Mouse (Mus musculus): ENCODE data around the gene Mpl. TPM values are rescaled to one million over a fixed set of nuclear protein-coding genes. Genes with fewer than 3 reads are reported as not detected.

The Mpl gene
- polyA plus RNA-seq (2015; fragmentation: Nextera tagmentation; extraction: Ambion mirVana): 0.11 TPM in 1 of 2 replicates, not detected in the other

DNA sequence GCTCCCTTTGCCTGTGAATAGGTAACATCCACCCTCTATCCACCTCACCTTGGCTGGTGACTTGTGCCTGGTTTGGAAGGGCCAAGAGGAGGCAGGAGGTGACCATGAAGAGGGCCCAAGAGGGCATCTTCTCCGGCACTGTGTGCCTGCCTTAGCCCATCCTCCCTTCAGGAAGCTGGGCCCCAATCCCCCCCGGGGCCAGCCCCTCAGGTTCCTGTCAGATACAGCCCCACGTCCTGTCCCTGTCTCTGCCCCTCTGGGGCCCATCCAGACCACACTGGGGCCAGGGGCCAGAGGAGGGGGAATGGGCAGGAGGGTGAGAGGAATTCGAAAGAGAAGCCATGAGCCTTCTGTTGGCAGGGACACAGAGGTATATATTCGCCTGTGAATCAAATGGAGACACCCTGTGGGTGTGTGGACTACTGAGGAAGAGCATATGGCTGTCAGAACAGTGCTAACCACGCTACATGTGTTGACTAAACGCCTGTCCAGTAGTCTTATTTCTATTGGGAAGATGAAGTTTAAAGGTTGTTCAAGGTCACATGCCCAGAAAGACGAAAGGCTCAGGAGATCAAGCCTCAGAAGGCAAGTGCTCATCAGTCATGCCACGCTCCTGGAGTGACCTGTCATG lies at the start of gene Mpl:
Mpl (minus strand) TSS at position 169 of the 631 bp plus-strand sequence.
- Histone ChIP-seq H3K27me3 (ENCODE audit: control insufficient read depth, insufficient read depth, low read depth, low read length) (no peaks in the 10 kb centered on the region), H3K4me2 (ENCODE audit: low read length) (no peak within 1 kb of the TSS), H3K4me1 (ENCODE audit: control insufficient read depth, insufficient read depth, low read length) (no peaks in the 10 kb centered on the region), H3K27ac (ENCODE audit: low read length) (no peak within 1 kb of the TSS), H3K9ac (ENCODE audit: low read depth, low read length) (no peak within 1 kb of the TSS), H3K4me3 (ENCODE audit: low read depth, low read length) (no peak within 1 kb of the TSS), H3K36me3 (ENCODE audit: control insufficient read depth, insufficient read depth, low read length) (no peaks in the 10 kb centered on the region), H3K9me3 (replicated peaks; ENCODE audit: control insufficient read depth, low read length, poor library complexity, severe bottlenecking) (no peaks in the 10 kb centered on the region)
- no peak for ATAC-seq
- WGBS: 74% methylated on average over 9 of the region's 9 CpGs

GRCm38 (mm10) chr4:118505551-118505950 lies 48.2 kb upstream of the Mpl start:
- WGBS: 70% methylated on average over 3 of the region's 3 CpGs
- no peak overlapping the region for H3K27ac ChIP-seq (ENCODE audit: low read length)
- H3K4me3 ChIP-seq (ENCODE audit: low read depth, low read length): no peak overlapping the region
- H3K9me3 ChIP-seq (replicated peaks; ENCODE audit: control insufficient read depth, low read length, poor library complexity, severe bottlenecking): no peaks in the 10 kb centered on the region
- H3K9ac ChIP-seq (ENCODE audit: low read depth, low read length): no peak overlapping the region
- no peaks in the 10 kb centered on the region for H3K27me3 ChIP-seq (ENCODE audit: control insufficient read depth, insufficient read depth, low read depth, low read length)
- no peak for ATAC-seq
- H3K4me1 ChIP-seq (ENCODE audit: control insufficient read depth, insufficient read depth, low read length): no peaks in the 10 kb centered on the region
- H3K36me3 ChIP-seq (ENCODE audit: control insufficient read depth, insufficient read depth, low read length): no peaks in the 10 kb centered on the region
- no peak overlapping the region for H3K4me2 ChIP-seq (ENCODE audit: low read length)

DNA sequence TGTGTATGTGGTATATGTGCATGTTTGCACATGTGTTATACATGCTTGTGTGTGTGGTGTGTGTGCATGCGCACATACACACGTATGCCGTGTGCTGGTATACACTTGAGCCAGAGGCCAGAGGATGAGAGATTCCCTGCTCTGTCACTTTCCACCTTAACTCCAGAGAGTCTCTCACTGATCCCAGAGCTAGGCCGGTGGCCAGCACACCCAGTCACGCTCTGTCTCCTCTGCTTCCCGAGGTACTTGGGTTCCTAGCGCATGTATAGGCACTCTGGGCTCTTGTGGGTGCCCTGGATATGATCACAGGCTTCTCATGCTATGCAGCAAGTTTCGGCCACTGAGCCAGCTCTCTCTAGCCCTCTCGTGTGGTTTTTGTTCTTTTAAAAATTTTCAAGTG lies 43.5 kb upstream of the Mpl start:
- 73% methylated on average over 9 of the region's 9 CpGs for WGBS
- H3K4me1 ChIP-seq (ENCODE audit: control insufficient read depth, insufficient read depth, low read length): no peaks in the 10 kb centered on the region
- no peaks in the 10 kb centered on the region for H3K9me3 ChIP-seq (replicated peaks; ENCODE audit: control insufficient read depth, low read length, poor library complexity, severe bottlenecking)
- no peaks in the 10 kb centered on the region for H3K36me3 ChIP-seq (ENCODE audit: control insufficient read depth, insufficient read depth, low read length)
- no peak overlapping the region for H3K27ac ChIP-seq (ENCODE audit: low read length)
- H3K9ac ChIP-seq (ENCODE audit: low read depth, low read length): no peak overlapping the region
- H3K27me3 ChIP-seq (ENCODE audit: control insufficient read depth, insufficient read depth, low read depth, low read length): no peaks in the 10 kb centered on the region
- no peak overlapping the region for H3K4me2 ChIP-seq (ENCODE audit: low read length)
- no peak overlapping the region for H3K4me3 ChIP-seq (ENCODE audit: low read depth, low read length)
- no peak for ATAC-seq

DNA sequence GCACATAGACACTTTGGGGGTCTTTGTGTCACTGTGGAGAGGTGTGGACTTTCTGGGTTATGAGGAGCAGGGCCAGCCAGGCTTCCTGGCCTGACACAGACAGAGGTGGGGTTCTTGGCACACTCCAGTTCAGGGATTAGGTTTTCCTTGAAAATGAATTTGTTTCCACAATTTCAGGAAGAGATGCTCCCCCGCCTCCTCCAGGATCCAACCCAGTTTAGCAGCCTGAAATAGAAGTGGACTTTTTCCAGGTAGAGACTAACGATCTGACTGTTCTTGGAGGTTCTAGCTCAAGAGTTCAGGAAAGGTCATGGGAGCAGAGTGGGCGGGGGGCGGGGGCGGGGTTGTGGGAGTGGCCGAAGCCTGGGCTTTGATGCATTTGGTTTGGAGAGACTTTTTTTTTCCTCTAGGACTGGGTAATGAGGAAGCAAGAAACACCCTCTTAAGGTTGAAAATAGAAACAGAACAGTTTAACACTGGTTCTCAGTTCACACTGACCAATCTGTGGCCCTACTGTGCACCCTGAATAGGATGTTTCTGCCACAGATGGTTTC lies 42.9 kb upstream of the Mpl start:
- Histone ChIP-seq H3K4me3 (ENCODE audit: low read depth, low read length) (no peak overlapping the region), H3K4me2 (ENCODE audit: low read length) (no peak overlapping the region), H3K4me1 (ENCODE audit: control insufficient read depth, insufficient read depth, low read length) (no peaks in the 10 kb centered on the region), H3K9ac (ENCODE audit: low read depth, low read length) (no peak overlapping the region), H3K27ac (ENCODE audit: low read length) (no peak overlapping the region), H3K36me3 (ENCODE audit: control insufficient read depth, insufficient read depth, low read length) (no peaks in the 10 kb centered on the region), H3K9me3 (replicated peaks; ENCODE audit: control insufficient read depth, low read length, poor library complexity, severe bottlenecking) (no peaks in the 10 kb centered on the region), H3K27me3 (ENCODE audit: control insufficient read depth, insufficient read depth, low read depth, low read length) (no peaks in the 10 kb centered on the region)
- 51% methylated on average over 6 of the region's 6 CpGs for WGBS
- ATAC-seq: no peak

GRCm38 (mm10) chr4:118490461-118490860 lies 33.1 kb upstream of the Mpl start:
- ATAC-seq: no peak
- Histone ChIP-seq H3K27ac (ENCODE audit: low read length) (no peak overlapping the region), H3K27me3 (ENCODE audit: control insufficient read depth, insufficient read depth, low read depth, low read length) (no peaks in the 10 kb centered on the region), H3K36me3 (ENCODE audit: control insufficient read depth, insufficient read depth, low read length) (no peaks in the 10 kb centered on the region), H3K4me2 (ENCODE audit: low read length) (no peak overlapping the region), H3K4me1 (ENCODE audit: control insufficient read depth, insufficient read depth, low read length) (no peaks in the 10 kb centered on the region), H3K9ac (ENCODE audit: low read depth, low read length) (no peak overlapping the region), H3K9me3 (replicated peaks; ENCODE audit: control insufficient read depth, low read length, poor library complexity, severe bottlenecking) (no peaks in the 10 kb centered on the region), H3K4me3 (ENCODE audit: low read depth, low read length) (no peak overlapping the region)
- 92% methylated on average over 10 of the region's 10 CpGs for WGBS

- no peaks in the 10 kb centered on the region for H3K4me1 ChIP-seq (ENCODE audit: control insufficient read depth, insufficient read depth, low read length)
- no peaks in the 10 kb centered on the region for H3K27me3 ChIP-seq (ENCODE audit: control insufficient read depth, insufficient read depth, low read depth, low read length)
- no peaks in the 10 kb centered on the region for H3K36me3 ChIP-seq (ENCODE audit: control insufficient read depth, insufficient read depth, low read length)
- WGBS: 81% methylated on average over 8 of the region's 8 CpGs
- no peak for ATAC-seq
- no peak within 1 kb of the TSS for H3K4me3 ChIP-seq (ENCODE audit: low read depth, low read length)
- H3K4me2 ChIP-seq (ENCODE audit: low read length): no peak within 1 kb of the TSS
- no peak within 1 kb of the TSS for H3K27ac ChIP-seq (ENCODE audit: low read length)
- H3K9me3 ChIP-seq (replicated peaks; ENCODE audit: control insufficient read depth, low read length, poor library complexity, severe bottlenecking): no peaks in the 10 kb centered on the region
- no peak within 1 kb of the TSS for H3K9ac ChIP-seq (ENCODE audit: low read depth, low read length)
Measured at GRCm38 (mm10) chr4:118489717-118490132, 32.4 kb upstream of the Mpl start, which contains the start of gene Tie1. Gene Tie1, minus strand, starts transcription at chr4:118490061.

DNA sequence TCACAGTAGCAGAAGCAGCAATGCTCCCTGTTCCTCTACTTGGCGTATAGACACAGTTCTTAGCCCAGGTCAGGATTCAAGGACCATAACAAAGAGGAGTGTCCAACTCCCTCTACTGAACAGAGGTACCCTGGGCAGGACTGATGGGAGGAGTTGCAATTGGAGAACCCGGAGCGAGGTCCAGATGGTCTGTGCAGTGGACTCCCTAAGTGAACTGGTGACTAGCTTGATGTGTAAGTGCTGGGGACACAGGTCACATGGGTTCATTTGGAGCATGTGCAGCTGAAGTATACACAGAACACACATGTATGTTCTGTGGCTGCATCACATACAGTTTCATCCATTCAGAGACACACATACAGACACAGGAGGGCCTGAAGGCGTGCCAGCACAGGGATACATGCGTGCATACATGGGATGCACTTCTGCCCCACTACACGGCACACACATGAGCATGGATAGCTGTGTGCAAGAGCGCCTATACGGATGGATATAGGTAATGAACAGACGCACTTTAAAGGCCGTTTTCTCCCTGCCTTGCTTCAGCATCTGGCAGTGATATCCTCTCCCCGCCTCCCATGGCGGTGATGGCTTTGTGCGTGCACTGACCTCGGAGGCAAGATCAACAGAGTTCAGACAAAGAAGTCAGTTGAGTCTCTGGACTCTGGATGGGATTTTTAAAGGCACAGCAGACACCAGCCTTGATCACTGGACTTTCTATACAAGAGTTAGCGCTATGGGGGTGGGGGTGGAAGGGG lies 19.6 kb upstream of the Mpl start:
- ATAC-seq: no peak

GRCm38 (mm10) chr4:118472687-118473086 lies 15.4 kb upstream of the Mpl start:
- no peak for ATAC-seq
- Histone ChIP-seq H3K36me3 (ENCODE audit: control insufficient read depth, insufficient read depth, low read length) (no peaks in the 10 kb centered on the region), H3K9me3 (replicated peaks; ENCODE audit: control insufficient read depth, low read length, poor library complexity, severe bottlenecking) (no peaks in the 10 kb centered on the region), H3K9ac (ENCODE audit: low read depth, low read length) (no peak overlapping the region), H3K4me1 (ENCODE audit: control insufficient read depth, insufficient read depth, low read length) (no peaks in the 10 kb centered on the region), H3K27ac (ENCODE audit: low read length) (no peak overlapping the region), H3K27me3 (ENCODE audit: control insufficient read depth, insufficient read depth, low read depth, low read length) (no peaks in the 10 kb centered on the region), H3K4me2 (ENCODE audit: low read length) (no peak overlapping the region), H3K4me3 (ENCODE audit: low read depth, low read length) (no peak overlapping the region)
- 91% methylated on average over 11 of the region's 11 CpGs for WGBS

More for the DNA sequence above, 19.6 kb upstream of the Mpl start:
- Histone ChIP-seq H3K9me3 (replicated peaks; ENCODE audit: control insufficient read depth, low read length, poor library complexity, severe bottlenecking) (no peaks in the 10 kb centered on the region), H3K27me3 (ENCODE audit: control insufficient read depth, insufficient read depth, low read depth, low read length) (no peaks in the 10 kb centered on the region), H3K4me3 (ENCODE audit: low read depth, low read length) (no peak overlapping the region), H3K4me2 (ENCODE audit: low read length) (no peak overlapping the region), H3K36me3 (ENCODE audit: control insufficient read depth, insufficient read depth, low read length) (no peaks in the 10 kb centered on the region), H3K27ac (ENCODE audit: low read length) (no peak overlapping the region), H3K9ac (ENCODE audit: low read depth, low read length) (no peak overlapping the region), H3K4me1 (ENCODE audit: control insufficient read depth, insufficient read depth, low read length) (no peaks in the 10 kb centered on the region)
- WGBS: 47% methylated on average over 15 of the region's 15 CpGs

DNA sequence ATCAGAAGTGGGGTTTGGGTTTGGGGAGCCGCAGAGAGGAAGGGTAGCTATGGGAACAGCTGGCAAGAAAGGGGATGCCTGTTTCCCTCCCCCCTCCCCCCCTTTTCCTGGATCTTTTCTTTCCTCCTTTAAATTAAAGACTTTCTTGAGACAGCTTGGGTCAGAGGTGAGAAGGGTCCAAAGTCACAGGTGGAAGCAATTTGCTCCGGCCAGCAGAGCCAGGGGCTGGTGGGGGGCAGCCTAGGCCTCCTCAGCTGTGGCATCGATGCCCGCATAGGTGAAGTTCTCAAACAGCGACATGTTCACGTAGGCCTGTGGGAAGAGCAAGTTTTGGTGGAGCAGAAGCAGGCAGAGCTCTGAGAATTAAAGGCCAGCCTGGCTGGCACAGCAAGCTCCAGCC lies 14.0 kb upstream of the Mpl start:
- no peaks in the 10 kb centered on the region for H3K4me1 ChIP-seq (ENCODE audit: control insufficient read depth, insufficient read depth, low read length)
- H3K4me2 ChIP-seq (ENCODE audit: low read length): no peak overlapping the region
- no peak overlapping the region for H3K27ac ChIP-seq (ENCODE audit: low read length)
- no peak for ATAC-seq
- no peaks in the 10 kb centered on the region for H3K36me3 ChIP-seq (ENCODE audit: control insufficient read depth, insufficient read depth, low read length)
- H3K4me3 ChIP-seq (ENCODE audit: low read depth, low read length): no peak overlapping the region
- WGBS: 87% methylated on average over 6 of the region's 6 CpGs
- H3K27me3 ChIP-seq (ENCODE audit: control insufficient read depth, insufficient read depth, low read depth, low read length): no peaks in the 10 kb centered on the region
- no peaks in the 10 kb centered on the region for H3K9me3 ChIP-seq (replicated peaks; ENCODE audit: control insufficient read depth, low read length, poor library complexity, severe bottlenecking)
- H3K9ac ChIP-seq (ENCODE audit: low read depth, low read length): no peak overlapping the region
